Mouse (Mus musculus) hematopoietic stem cell, adult 5-6 weeks (primary cell): ENCODE results near the gene Lmbr1l. TPM values are rescaled to one million over a fixed set of nuclear protein-coding genes. Genes with fewer than 3 reads are reported as not detected.
"Not testable (repeated sequence)": the region's sequence is repeated elsewhere in the genome, so short reads cannot be mapped to it uniquely, and the experiment has no call there.

Experiments used
- ATAC-seq, 2 experiments: fragments of 125-278 bp in 1 of 2; replicated peaks in 1 of 2; 2 replicates each; pipeline ENCODE4 v1.8.0; 2016 to 2017; ENCODE audit warnings: inconsistent platforms in 2 of 2, mild to moderate bottlenecking in 2 of 2, moderate number of reproducible peaks in 2 of 2, low read depth in 1 of 2, moderate TSS enrichment in 1 of 2; ENCODE audit not compliant: low FRiP score in 2 of 2, poor library complexity in 2 of 2, severe bottlenecking in 2 of 2, insufficient read depth in 1 of 2, low TSS enrichment in 1 of 2
- total RNA-seq: library from RNA; stranded (forward); fragments of 172-1452, 232-1000 nt; gene quantifications from 2 replicates; pipeline ENCODE4 v1.2.3, GENCODE M21; 2017

Lmbr1l gene
- total RNA-seq = 8.7 and 21.2 TPM in 2 replicates

DNA sequence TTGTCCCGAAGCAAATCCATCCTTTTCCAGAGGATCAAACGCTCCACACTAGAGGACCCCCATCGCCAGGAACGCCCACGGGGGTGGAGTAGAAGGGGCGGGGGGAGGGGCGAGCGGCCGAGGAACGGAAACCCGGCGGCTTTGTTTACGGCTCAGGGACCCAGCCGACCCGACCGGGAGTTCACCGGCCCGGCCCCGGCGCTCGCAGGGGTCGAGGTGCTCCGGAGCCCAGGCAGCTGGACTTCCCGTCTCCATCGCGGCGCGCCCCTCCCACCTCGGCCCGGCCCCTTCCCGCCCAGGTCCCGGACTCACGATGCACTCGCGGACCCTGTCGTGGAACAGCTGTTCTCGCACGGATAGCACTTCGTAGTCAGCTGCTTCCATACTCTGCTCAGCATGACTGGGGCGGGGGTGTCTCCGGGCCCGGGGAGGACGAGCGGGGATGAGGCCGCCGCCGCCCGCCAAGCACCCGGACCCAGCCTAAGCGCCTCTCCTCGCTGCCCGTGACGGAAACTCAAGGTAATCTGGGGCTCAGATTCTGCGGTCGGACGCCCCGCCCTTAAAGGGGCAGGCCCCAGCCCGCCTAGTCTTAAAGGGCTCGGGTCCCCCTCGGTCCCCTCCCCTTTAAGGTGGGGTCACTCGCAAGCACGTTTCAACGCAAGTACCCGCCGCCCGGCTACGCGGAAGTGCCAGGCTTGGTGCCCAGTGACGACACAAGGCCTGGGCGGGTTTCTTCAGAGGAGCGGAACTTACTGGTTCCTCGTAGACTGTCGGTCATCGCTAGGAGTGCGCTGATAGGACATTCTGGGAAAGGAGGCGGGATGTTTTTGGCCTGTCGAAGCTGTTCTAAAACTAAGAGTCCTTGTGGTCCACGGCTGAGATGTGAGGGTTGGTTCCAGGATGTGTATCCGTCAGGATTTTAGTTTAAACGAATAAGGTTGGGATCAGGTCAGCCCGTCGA lies at the start of gene Lmbr1l:
TSS of gene Lmbr1l (minus strand) at position 694 of the 961 bp plus-strand sequence.
- ATAC-seq = peak; percentile 98 to 99

- ATAC-seq = no peak
Observed at GRCm38 (mm10) chr15:98959531-98959930, 41.5 kb upstream of the Lmbr1l start.

- no peak for ATAC-seq
Observed at GRCm38 (mm10) chr15:98958901-98959420, 40.9 kb upstream of the Lmbr1l start.

GRCm38 (mm10) chr15:98957475-98957874 lies 39.4 kb upstream of the Lmbr1l start:
- no peak for ATAC-seq

- ATAC-seq = no peak
Observed at GRCm38 (mm10) chr15:98956000-98956399, 38.0 kb upstream of the Lmbr1l start.

- ATAC-seq = no peak
Observed at GRCm38 (mm10) chr15:98955324-98955723, 37.3 kb upstream of the Lmbr1l start.

GRCm38 (mm10) chr15:98954425-98955253 lies 36.6 kb upstream of the Lmbr1l start:
- no peak for ATAC-seq

- peak; percentile 94 to 96 for ATAC-seq
Observed at GRCm38 (mm10) chr15:98953401-98954356, 35.6 kb upstream of the Lmbr1l start, which contains the start of the genes Gm49450 and Tuba1a. Gm49450 (minus strand) TSS chr15:98953551. Tuba1a (minus strand) TSS chr15:98953703.

GRCm38 (mm10) chr15:98952751-98953400 lies 34.8 kb upstream of the Lmbr1l start:
- ATAC-seq = peak; percentile 78 to 89

DNA sequence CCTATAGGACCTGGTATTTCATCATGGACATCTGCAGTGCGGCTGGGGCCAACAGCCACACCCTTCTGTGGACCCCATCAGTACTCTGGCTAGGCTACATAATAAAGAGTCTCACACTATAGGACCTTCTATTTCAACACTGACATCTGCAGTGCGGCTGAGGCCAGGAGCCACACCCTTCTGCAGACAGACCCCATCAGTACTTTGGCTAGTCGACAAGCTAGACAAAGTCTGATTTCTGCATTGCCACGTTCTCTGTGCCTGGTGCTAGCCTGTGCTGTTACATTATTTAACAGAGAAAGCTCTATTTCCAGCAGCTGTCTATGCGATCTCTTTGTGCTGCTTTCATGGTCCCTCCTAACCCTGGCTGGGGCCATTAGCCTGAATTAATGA lies 34.0 kb upstream of the Lmbr1l start:
- no peak for ATAC-seq

DNA sequence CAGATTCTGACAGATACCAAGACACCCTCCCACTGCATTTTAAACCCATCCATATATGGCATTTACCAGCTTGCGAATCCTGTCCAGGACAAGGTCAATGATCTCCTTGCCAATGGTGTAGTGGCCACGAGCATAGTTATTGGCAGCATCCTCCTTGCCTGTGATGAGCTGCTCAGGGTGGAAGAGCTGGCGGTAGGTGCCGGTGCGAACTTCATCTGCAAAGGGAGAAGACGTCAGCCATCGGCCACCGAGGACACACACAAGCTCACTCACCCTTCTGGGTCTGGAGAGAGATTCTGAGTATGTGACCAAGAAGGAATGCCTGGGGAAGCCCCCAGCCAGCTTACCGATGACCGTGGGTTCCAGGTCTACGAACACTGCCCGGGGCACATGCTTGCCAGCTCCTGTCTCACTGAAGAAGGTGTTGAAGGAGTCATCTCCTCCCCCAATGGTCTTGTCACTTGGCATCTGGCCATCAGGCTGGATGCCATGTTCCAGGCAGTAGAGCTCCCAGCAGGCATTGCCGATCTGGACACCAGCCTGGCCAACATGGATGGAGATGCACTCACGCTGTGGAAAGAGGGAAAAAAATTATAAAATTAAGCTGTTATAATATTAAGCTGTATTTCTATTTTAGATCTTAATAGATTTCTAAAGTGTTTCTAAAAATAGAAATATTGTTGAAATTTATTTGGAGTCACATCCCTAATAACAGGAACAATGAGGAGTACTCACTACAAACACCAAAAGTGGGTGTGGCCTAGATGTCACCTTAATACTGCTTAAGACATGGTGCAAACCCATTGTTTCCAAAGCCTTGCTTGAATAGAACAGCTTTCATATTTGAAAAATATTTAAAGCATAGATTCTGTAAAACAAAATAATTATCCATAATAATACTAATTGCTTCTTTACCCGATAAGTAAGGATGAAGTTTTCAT lies 33.4 kb upstream of the Lmbr1l start:
- ATAC-seq = not testable (repeated sequence)

- ATAC-seq = no peak
Observed at GRCm38 (mm10) chr15:98949607-98949892, 31.5 kb upstream of the Lmbr1l start.

GRCm38 (mm10) chr15:98948857-98949606 lies 31.0 kb upstream of the Lmbr1l start:
- no peak for ATAC-seq

GRCm38 (mm10) chr15:98948382-98948781 lies 30.4 kb upstream of the Lmbr1l start:
- no peak for ATAC-seq

DNA sequence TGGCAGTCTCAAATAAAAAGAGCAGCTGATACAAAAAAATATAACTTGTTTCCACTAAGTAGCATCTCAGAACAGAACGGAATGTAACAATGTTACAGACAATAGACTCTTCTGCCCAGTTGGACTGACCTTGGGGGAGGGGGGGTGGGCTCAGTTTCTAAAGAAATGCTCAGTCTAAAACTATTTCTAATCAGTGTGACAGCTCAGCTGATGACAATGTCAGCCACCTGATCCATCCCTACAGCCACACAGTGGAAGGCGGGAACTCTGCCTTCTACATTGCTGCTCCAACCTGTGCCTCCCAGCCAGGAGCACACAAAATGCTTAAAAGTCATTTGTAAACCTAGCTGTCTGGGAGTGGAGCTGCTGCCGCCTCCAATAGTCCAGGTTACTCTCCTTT lies 29.9 kb upstream of the Lmbr1l start:
- no peak for ATAC-seq
